Mouse (Mus musculus): ENCODE measurements around the gene Olfr878. TPM values are rescaled to one million over a fixed set of nuclear protein-coding genes. Genes with fewer than 3 reads are reported as not detected.

The Olfr878 gene
- not detected for total RNA-seq (2021)
- long read RNA-seq, experiment 1 = 0 reads
- long read RNA-seq, experiment 2 = 0 reads

DNA sequence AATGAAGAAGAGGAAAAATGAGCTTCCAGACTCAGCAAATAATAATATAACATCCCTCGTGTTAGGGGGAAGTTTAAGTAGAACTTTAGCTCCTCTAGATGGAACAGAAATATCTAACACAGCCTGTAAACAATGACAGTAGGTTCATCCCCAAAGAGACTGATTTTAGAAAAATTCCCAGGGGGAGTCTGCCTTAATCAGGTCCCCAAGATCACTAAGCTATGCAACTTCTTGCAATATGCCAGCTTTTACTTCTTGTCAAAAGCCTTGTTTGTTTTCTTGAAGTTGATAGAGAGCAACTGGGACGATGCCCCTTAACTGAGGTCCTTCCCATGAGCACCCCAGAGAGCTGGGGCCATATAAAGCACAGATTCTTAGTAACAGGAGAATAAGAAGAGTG, at the start of gene Olfr878:
TSS of gene Olfr878 (plus strand) at position 301 of the 400 bp plus-strand sequence.
- intact Hi-C loops (cut with DNase I; ENCODE audit: low total_unique reads) = no loop called here

DNA sequence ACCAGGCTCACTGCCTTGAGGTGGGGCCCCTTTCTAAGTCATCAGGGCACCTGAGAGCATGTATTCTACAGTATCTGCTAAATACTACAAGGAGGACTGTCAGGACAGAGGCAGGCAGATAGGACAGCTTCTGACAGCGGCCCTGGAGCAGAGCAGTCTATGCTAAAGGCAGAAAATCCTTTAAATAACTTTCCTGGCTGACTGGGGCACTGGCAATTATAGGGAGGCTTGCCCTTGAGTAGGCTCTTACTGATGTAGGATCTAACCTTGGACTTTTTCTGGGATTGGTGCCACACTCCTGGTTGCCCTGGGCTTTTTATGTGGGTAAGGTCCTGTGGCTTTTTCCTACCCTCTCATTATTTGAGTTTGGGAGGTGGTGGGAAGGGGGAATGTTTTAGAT, 47.4 kb upstream of the Olfr878 start:
- DNase-seq = no peak
- intact Hi-C loops (cut with DNase I; ENCODE audit: low total_unique reads) = no loop called here

More for the DNA sequence above, at the start of gene Olfr878:
- no peak for DNase-seq

DNA sequence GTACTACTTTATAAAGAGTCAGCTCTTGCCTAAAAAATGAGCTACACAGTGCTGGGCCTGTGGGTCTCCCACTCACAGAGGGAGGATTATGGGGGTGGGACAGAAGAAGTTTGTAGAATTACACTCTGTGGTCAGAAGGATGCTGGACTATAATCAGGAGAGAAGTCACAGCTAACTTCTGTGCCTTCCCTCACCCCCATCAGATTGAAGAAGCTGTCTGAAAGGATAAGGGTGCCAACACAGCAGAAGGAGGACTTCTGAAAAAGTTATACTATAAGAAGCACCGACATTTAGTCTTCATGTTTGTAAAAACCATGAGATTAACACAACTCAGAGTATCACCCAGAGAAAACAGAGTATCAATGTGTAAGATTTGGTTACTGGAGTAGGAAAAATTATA, 46.5 kb upstream of the Olfr878 start:
- intact Hi-C loops (cut with DNase I; ENCODE audit: low total_unique reads) = no loop called here
- no peak for DNase-seq

DNA sequence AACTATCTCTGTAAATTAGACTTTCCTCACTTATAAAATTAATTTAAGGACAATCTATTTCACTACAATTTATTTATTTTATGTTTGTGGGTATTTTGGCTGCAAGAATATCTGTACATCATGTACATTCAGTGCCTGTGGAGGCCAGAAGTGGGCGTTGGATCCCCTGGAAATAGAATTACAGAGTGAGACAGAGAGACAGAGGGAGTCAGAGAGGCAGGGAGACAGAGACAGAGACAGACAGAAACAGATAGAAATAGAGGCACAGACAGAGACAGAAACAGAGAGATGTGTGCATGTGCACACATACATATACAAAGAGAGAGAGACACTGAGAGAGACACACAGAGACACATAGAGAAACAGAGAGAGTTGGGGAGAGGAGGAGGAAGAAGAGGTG, 46.1 kb upstream of the Olfr878 start:
- no peak for DNase-seq
- intact Hi-C loops (cut with DNase I; ENCODE audit: low total_unique reads) = no loop called here

DNA sequence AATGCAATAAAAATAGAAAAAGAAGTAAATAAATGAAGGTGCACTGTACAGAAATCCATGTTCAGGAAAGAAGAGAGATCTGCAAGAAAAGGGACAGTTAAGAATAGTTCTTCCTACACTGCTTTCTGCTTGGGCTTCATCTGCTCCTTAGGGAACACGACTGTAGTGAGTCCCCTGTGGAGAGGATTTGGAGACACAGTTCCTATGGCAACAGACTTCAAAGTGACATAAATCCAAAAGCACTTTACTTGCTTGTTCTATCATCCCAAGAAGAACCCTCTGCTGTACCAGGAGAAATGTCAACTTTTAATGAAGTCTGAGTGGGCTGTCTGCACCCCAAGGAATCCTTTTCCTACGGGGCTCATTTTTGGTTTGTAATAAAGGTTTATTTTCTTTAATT, 26.7 kb upstream of the Olfr878 start:
- intact Hi-C loops (cut with DNase I; ENCODE audit: low total_unique reads) = no loop called here
- DNase-seq = no peak

DNA sequence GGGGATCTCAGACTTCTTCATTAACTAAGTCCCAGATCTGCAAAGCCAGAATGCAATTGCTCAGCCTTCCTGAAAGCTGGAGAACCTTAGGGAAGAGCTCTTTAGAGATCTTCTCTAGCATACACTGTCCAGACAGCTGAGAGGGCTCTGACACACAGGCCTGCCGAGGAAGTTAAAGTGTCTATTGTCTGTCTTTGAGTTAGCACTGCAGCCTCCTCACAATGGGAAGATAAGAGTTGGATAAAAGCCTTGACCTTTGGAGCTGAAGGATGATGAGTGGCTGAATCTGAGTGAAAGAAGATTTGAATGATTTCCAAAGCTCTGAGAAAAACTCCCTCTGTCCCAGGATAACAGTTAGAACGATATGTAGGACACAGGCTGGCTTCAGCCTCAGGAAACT, 21.0 kb upstream of the Olfr878 start, which contains the start of gene Olfr145:
TSS of gene Olfr145 (plus strand) at position 64 of the 400 bp plus-strand sequence.
- DNase-seq = no peak
- intact Hi-C loops (cut with DNase I; ENCODE audit: low total_unique reads) = no loop called here

DNA sequence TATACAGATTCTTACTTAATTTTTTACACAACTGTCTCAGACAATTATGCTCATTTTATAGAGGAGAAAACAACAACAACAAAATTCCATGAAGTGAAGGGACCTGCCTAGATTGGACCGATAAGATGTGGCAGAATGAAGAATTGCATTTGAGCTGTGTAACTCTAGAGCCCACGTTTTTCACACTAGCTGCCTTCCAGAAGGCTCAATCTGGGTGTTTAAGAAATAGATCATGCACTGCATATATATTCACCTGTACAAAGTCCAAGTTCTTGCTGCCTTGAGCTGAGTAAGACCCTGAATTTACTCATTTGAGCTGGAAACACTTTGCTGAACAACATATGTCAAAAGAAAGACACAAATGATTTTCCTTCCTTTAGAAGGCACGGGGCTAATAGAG, 12.1 kb upstream of the Olfr878 start:
- DNase-seq = no peak
- intact Hi-C loops (cut with DNase I; ENCODE audit: low total_unique reads) = no loop called here

DNA sequence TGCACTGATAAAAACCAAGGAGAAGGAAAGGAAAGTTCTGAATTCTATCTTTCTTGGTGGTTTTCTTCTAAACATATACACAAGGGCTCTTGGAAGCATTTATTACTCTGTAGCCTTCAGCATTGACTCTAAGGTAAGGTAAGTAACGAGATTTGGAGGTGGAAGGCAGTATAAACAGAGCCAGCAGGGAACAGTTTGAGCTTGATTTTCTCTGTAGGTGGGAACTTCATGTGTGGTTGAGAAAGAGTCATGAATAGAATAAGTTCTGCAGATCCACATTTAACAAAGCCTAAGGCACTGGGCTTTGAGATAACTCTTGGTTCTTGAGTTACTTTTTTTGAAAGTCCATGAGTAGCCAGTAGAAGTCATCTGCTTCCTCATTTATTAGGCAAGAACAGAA, 378 bp downstream of the Olfr878 start:
- DNase-seq = no peak
- intact Hi-C loops (cut with DNase I; ENCODE audit: low total_unique reads) = no loop called here

DNA sequence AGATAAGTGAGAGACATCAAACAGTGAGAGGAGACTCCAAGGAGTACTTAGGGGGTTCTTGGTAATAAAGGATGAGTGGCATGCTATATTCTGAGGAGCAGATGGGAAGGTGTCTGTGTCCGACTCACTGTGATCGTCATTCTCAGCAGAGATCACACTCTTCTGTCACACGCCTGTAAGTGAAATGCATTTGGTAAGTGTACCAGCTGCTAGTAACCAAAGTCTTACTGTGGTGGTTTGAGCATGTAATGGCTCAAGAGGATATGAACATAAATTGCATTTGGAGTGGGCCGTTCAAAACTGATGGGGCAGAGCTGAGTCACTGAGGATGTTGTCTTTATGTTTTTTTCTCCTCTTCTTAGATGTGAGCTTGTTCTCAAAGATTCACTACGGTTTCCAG, 6.6 kb downstream of the Olfr878 start:
- intact Hi-C loops (cut with DNase I; ENCODE audit: low total_unique reads) = no loop called here
- no peak for DNase-seq

DNA sequence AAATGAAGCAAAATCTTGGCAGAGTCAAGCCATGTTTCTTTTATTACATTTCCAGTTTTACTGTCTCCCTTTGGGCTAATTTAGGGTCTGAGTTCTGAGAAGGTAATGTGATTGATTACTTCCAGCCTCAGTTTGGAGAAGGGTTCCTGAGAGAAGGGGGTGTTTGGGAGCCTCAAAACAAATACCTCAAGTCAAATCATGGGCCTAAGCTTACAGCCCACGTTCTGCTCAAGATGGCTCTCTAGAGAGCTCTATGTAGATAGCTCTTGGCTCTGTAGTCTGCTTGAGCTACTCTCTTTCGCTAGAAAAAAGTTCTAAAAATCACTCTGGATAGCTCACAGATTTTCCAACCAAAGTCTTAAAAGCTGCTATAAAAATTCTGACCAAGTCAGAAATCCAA, 7.8 kb downstream of the Olfr878 start:
- intact Hi-C loops (cut with DNase I; ENCODE audit: low total_unique reads) = no loop called here

DNA sequence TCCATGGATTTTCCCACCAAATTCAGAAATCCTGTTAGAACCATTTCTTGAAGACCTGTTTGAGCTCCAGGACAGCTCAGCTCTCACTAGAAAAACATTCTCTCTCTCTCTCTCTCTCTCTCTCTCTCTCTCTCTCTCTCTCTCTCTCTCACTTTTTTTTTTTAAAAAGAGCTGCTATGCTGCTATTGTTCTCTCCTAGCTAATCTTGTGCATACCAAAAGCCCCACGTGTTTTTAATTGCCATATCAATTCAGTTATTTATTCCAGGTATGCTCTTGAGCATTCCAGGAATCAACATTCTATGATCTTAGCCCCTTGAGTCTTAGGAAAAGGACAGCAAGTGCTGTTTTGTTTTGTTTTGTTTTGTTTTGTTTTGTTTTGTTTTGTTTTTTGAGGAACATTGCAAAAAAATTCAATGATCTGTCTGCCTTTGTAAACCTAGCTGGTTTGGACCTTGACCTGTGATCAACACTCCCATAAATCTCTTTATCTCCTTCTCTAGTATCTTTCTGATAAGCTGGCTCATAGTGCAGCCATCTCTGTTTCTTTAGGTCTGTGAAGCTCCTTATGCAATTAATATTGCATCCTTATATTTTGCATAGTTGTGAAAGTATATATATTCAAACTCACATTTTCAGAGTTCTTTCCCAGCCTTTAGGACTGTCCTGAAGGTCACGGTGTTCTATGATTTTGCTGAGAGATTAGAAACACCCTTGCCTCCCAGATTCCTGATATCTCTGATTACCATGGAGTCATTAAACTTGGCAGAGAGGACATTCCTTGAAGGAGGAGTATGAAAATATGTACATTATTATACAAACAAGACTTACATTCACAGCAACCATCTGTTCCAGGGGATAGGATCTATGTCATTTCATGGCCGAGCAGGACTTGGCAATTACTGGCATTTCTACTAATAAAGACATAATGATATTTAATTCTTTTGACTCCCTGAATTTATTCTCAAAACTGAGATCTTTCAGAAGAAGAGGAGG, 8.7 kb downstream of the Olfr878 start:
- no peak for DNase-seq
- intact Hi-C loops (cut with DNase I; ENCODE audit: low total_unique reads) = no loop called here

More for the DNA sequence above, 7.8 kb downstream of the Olfr878 start:
- no peak for DNase-seq

DNA sequence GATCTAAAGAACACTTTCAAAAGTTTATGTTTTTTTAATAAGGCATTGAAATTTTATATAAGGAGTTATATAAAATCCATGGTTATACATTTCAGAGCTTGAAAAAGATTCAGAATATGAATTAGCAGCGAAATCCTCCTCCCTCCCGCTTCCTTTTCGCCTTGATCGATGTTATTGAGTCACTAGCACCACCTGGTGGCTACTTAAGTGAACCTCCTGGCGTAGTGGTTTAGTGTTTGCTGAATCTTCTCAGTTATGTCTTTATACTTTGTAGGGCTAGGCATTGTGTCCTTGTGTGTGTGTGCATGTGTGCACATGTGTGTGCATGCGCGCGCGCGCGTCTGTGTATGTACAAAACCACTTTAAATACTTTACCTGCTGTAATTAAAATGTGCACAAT, 14.9 kb downstream of the Olfr878 start:
- DNase-seq = peak; percentile 27
- intact Hi-C loops (cut with DNase I; ENCODE audit: low total_unique reads) = loop anchor here (10.0 kb wide), 1 partner anchor 248 kb away; no protein-coding TSS in a partner anchor

DNA sequence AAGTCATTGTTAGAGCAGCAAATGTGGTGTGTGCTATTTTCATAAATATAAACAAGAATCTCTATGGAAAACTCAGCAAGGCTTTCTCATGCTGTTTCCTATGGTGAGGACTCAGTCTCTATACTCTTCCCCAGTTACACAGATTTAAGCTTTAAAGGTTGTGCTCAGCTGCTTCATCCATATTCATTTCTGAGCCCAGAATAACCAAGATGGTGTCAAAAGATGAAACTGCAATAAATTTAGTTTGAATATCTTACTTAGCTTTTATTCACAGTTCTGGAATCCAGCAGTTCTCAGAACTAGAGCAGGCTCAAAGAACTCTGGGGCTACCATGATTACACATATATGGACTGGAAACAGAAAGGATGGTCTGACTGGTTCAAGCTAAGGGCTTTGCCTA, 16.5 kb downstream of the Olfr878 start:
- no peak for DNase-seq
- intact Hi-C loops (cut with DNase I; ENCODE audit: low total_unique reads) = loop anchor here (10.0 kb wide), 1 partner anchor 249 kb away; no protein-coding TSS in a partner anchor

DNA sequence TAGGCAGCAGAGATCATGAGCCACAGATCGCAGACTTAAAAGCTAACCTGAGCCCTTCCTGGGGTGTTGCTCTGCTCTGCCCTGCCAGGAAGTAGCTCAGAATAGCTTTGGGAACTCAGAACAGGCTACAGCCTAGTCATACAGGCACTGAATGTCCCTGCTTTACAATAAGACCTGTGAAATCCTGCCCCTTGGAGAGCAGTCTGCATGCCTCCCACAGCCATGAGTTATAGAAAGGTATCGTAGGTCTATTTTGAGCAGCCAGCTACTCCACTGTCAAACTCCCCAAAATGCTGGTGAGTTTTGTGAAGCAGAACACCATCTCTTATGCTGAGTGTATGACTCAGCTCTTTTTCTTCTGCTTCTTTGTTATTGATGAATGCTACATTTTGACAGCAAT, 23.5 kb downstream of the Olfr878 start:
- no peak for DNase-seq
- intact Hi-C loops (cut with DNase I; ENCODE audit: low total_unique reads) = no loop called here

Other genes with a start within 250 kb of the Olfr878 start
- gene Panx3, start 248.6 kb upstream of the Olfr878 start, total RNA-seq (2021) = not detected
- gene Olfr160, start 201.6 kb upstream of the Olfr878 start, total RNA-seq (2021) = not detected
- gene Olfr874, start 172.7 kb upstream of the Olfr878 start, total RNA-seq (2021) = not detected
- not detected for gene Olfr875, start 146.0 kb upstream of the Olfr878 start, total RNA-seq (2021)
- not detected for gene Olfr876, start 114.8 kb upstream of the Olfr878 start, total RNA-seq (2021)
- not detected for gene Olfr877, start 63.6 kb upstream of the Olfr878 start, total RNA-seq (2021)
- not detected for gene Olfr145, start 21.1 kb upstream of the Olfr878 start, total RNA-seq (2021)
- not detected for gene Olfr881, start 74.0 kb downstream of the Olfr878 start, total RNA-seq (2021)
- not detected for gene Olfr883, start 108.0 kb downstream of the Olfr878 start, total RNA-seq (2021)
- gene Olfr884, start 128.7 kb downstream of the Olfr878 start, total RNA-seq (2021) = not detected
- not detected for gene Olfr885, start 143.5 kb downstream of the Olfr878 start, total RNA-seq (2021)
- not detected for gene Olfr887, start 166.2 kb downstream of the Olfr878 start, total RNA-seq (2021)
- not detected for gene Olfr888, start 190.3 kb downstream of the Olfr878 start, total RNA-seq (2021)
- not detected for gene Olfr889, start 197.4 kb downstream of the Olfr878 start, total RNA-seq (2021)
- not detected for gene Olfr890, start 224.7 kb downstream of the Olfr878 start, total RNA-seq (2021)

Measured in gastrocnemius, postnatal 14 days (tissue).